Mouse (Mus musculus) CH12.LX (cell line): ENCODE results near the gene Mcpt1. TPM values are rescaled to one million over a fixed set of nuclear protein-coding genes. Genes with fewer than 3 reads are reported as not detected.
A peak's percentile ranks its signal among the peaks of the same experiment; 100 is the strongest.
"Not testable (repeated sequence)": the region's sequence is repeated elsewhere in the genome, so short reads cannot be mapped to it uniquely, and the experiment has no call there.

Source experiments
- DNase-seq: peaks from one replicate; pipeline ENCODE4 v3.0.0-alpha.2; 2013; ENCODE audit errors: extremely low read depth
- H3K27ac ChIP-seq: 2 replicates; pipeline ENCODE4 v1.5.1; 2012; ENCODE audit warnings: low read depth, mild to moderate bottlenecking, control low read depth, moderate library complexity; ENCODE audit not compliant: insufficient read depth
- H3K27me3 ChIP-seq: replicated peaks from 2 replicates; pipeline ENCODE3; 2012; ENCODE audit warnings: inconsistent platforms
- H3K36me3 ChIP-seq, 2 experiments: replicated peaks in 1 of 2; 2 replicates each; pipeline versions ENCODE3 to v1.6.1; 2012; ENCODE audit warnings: inconsistent platforms in 1 of 2, low read length in 1 of 2, mild to moderate bottlenecking in 1 of 2, mixed read lengths in 1 of 2, moderate library complexity in 1 of 2; ENCODE audit not compliant: control insufficient read depth in 1 of 2, insufficient read depth in 1 of 2
- H3K4me1 ChIP-seq, 2 experiments: 2 replicates each; pipeline ENCODE4 v1.6.1; 2012; ENCODE audit warnings: inconsistent platforms in 1 of 2, moderate library complexity in 1 of 2; ENCODE audit not compliant: insufficient read depth in 2 of 2, control insufficient read depth in 1 of 2
- H3K4me2 ChIP-seq: 2 replicates; pipeline ENCODE4 v1.6.1; 2012; ENCODE audit warnings: low read depth, mild to moderate bottlenecking, control low read depth; ENCODE audit not compliant: poor library complexity, insufficient read depth, severe bottlenecking
- H3K4me3 ChIP-seq, 3 experiments: fragments of 150-350 bp in 1 of 3; sonication (generic) in 1 of 3; replicated peaks in 1 of 3; 2 replicates each; pipeline versions ENCODE3 to v1.5.1; 2011 to 2012; ENCODE audit warnings: low read depth in 2 of 3, low read length in 2 of 3, mild to moderate bottlenecking in 2 of 3, moderate library complexity in 2 of 3, control low read depth in 1 of 3, improper control_type of control experiment in 1 of 3, inconsistent platforms in 1 of 3, mixed read lengths in 1 of 3; ENCODE audit not compliant: poor library complexity in 1 of 3
- H3K79me2 ChIP-seq: replicated peaks from 2 replicates; pipeline ENCODE4 v1.6.1; 2012; ENCODE audit warnings: mild to moderate bottlenecking, moderate library complexity; ENCODE audit not compliant: control insufficient read depth, poor library complexity, insufficient read depth, severe bottlenecking; ENCODE audit errors: extremely low read depth
- H3K9ac ChIP-seq: 2 replicates; pipeline ENCODE4 v1.6.1; 2012; ENCODE audit warnings: low read depth, mild to moderate bottlenecking, control low read depth, moderate library complexity; ENCODE audit not compliant: insufficient read depth
- H3K9me3 ChIP-seq: replicated peaks from 2 replicates; pipeline ENCODE3; 2012; ENCODE audit warnings: low read length, inconsistent platforms, mixed read lengths
- CTCF ChIP-seq, 2 experiments: IDR thresholded peaks in 1 of 2; conservative IDR thresholded peaks in 1 of 2; 2 replicates each; pipeline ENCODE4 v1.5.1; 2011 to 2012; ENCODE audit warnings: low read depth in 2 of 2, low read length in 2 of 2, improper control_type of control experiment in 1 of 2, inconsistent platforms in 1 of 2, mild to moderate bottlenecking in 1 of 2, moderate library complexity in 1 of 2
- E2F4 ChIP-seq: IDR thresholded peaks from 2 replicates; pipeline ENCODE4 v1.6.1; 2011; ENCODE audit warnings: low read depth, low read length, improper control_type of control experiment; ENCODE audit not compliant: insufficient replicate concordance
- MYC ChIP-seq: IDR thresholded peaks from 2 replicates; pipeline ENCODE4 v1.6.1; 2011; ENCODE audit warnings: low read depth, mild to moderate bottlenecking, improper control_type of control experiment, low read length
- SIN3A ChIP-seq: IDR thresholded peaks from 2 replicates; pipeline ENCODE4 v1.6.1; 2012; ENCODE audit warnings: low read length, improper control_type of control experiment, inconsistent platforms
- SMC3 ChIP-seq: IDR thresholded peaks from 2 replicates; pipeline ENCODE4 v1.6.1; 2011; ENCODE audit warnings: low read depth, low read length, improper control_type of control experiment
- dilution Hi-C: fragments of 300-500 bp; cut with MboI; formaldehyde crosslinking; loops from 2 replicates; pipeline ENCODE4 v1.14.3; 2020; ENCODE audit warnings: low sequenced_read_pairs; ENCODE audit not compliant: extremely low pct_unique_long_range_greater_than_20kb, extremely low pct_ligation_motif_present
- in situ Hi-C: fragments of 300-500 bp; cut with MboI; formaldehyde crosslinking; loops from 3 replicates; pipeline ENCODE4 v1.14.3; 2019; ENCODE audit warnings: low sequenced_read_pairs, low pct_ligation_motif_present, low pct_unique_long_range_greater_than_20kb, mixed read lengths
- polyA plus RNA-seq: library from polyadenylated mRNA; unstranded; fragments of >175 nt; gene quantifications from 2 replicates; pipeline ENCODE4 v1.2.1, GENCODE M21; 2012; ENCODE audit warnings: low read depth; ENCODE audit not compliant: insufficient read length
- total RNA-seq, 2 experiments: library from RNA; depleted of rRNA; stranded (reverse); fragments of 300-350 nt in 1 of 2; fragments of >200 nt in 1 of 2; gene quantifications; 2 replicates each; pipeline ENCODE4 v1.2.3; 2012 to 2014

The Mcpt1 gene
- total and polyA plus RNA-seq, 3 experiments = 0.17 to 1.0 (median 0.39) TPM

DNA sequence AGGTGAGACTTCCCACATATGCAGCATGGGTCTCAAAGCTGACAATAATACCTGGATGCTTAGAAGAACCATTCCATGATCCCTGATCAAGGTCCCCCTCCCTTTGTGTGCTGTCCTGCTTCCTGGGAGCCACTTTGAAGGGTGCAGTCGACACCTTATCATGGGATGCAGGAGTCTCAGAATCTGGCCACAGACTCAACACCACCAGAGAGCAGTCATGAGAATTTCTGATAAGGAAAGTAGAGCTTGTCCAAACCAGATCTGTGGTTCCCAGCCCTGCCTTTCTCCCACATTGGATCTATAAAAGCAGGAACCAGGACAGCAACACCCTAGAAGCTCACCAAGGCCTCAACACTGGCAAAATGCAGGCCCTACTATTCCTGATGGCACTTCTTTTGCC, 24.0 kb downstream of the Mcpt1 start, which contains the start of gene Mcpt2:
Gene Mcpt2 (plus strand): TSS at position 250 of the 400 bp plus-strand sequence.
- in situ Hi-C loops, H3K36me3 ChIP-seq, dilution Hi-C loops, H3K27me3 ChIP-seq, H3K4me3 ChIP-seq, H3K9ac ChIP-seq, H3K27ac ChIP-seq, H3K4me2 ChIP-seq, H3K79me2 ChIP-seq, DNase-seq, H3K9me3 ChIP-seq: not testable (repeated sequence)
- H3K4me1 ChIP-seq = peaks cover 6 to 25% of the 10 kb centered on the region in 2 experiments

DNA sequence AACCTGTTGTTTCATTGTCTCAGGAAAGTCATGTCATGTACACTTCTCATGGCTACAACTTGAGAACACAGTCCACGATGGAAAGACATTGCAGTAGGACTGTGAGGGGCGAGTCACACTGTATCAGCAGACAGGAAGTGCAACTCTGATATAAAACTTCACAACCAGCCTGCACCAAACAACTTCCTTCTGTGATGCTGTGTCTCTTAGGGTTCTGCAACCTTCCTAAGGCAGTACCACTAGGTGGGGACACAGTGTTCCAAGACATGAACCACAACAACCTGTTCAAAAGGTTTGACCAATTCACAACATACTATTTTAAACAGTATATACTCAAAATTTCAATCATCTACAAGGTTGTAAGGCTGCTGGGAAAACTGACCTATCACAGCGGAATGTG, 37.6 kb downstream of the Mcpt1 start:
- dilution Hi-C loops (no loop called here), in situ Hi-C loops (no loop called here)
- Histone ChIP-seq H3K27ac (no peak overlapping the region), H3K27me3 (peaks cover 2% of the 10 kb centered on the region), H3K36me3 (no peaks in the 10 kb centered on the region), H3K4me1 (peaks cover 5 to 10% of the 10 kb centered on the region in 2 experiments), H3K9me3 (no peaks in the 10 kb centered on the region), H3K9ac (no peak overlapping the region), H3K4me2 (no peak overlapping the region), H3K4me3 (no peak overlapping the region), H3K79me2 (no peaks in the 10 kb centered on the region)
- TF ChIP-seq SMC3 = no peak
- no peak for TF ChIP-seq MYC
- TF ChIP-seq CTCF (conservative IDR thresholded peaks at IDR 0.05 in 1 of 2, IDR thresholded peaks at IDR 0.05 in 1 of 2; ENCODE audit: low read depth in 2 of 2, low read length in 2 of 2) = peak in 1 of 2 experiments; percentile 8; a peak in 1 of 4 replicates
- TF ChIP-seq SIN3A = no peak
- no peak for DNase-seq

DNA sequence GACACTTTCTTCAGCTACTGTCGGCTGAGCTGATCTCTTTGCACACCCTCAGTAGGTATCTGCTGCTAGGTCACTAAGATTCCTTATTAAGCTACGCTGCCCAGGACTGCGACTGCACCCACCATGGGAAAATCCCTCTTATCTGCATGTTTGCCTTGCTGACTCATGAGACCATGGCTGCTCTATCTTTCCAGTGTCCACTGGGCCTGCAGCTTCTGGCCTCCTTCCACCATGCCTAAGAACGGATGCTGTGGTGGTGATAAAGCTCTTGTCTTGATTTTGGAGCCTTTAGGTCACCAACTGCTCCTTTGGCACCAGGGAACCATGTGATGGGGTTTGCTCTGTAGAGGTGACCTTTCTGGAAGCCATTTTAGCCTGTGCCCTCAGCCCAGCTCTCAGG, 40.0 kb downstream of the Mcpt1 start:
- Histone ChIP-seq H3K4me1 (peaks cover 5 to 10% of the 10 kb centered on the region in 2 experiments), H3K79me2 (no peaks in the 10 kb centered on the region), H3K27ac (no peak overlapping the region), H3K9ac (no peak overlapping the region), H3K27me3 (no peaks in the 10 kb centered on the region), H3K9me3 (no peaks in the 10 kb centered on the region), H3K36me3 (no peaks in the 10 kb centered on the region), H3K4me2 (no peak overlapping the region), H3K4me3 (no peak overlapping the region)
- no peak for TF ChIP-seq E2F4
- in situ Hi-C loops = no loop called here
- dilution Hi-C loops = no loop called here
- DNase-seq = no peak

DNA sequence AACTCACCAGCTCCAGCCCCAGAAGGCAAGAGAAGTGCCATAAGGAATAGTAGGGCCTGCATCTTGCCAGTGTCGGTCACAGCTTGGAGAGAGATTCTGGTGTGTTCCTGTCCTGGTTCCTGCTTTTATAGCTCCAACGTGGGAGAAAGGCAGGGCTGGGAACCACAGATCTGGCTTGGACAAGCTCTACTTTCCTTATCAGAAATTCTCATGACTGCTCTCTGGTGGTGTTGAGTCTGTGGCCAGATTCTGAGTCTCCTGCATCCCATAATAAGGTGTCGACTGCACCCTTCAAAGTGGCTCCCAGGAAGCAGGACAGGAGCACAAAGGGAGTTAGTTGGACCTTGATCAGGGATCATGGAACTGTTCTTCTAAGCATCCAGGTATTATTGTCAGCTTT, 44.4 kb downstream of the Mcpt1 start, which contains the start of gene Mcpt4:
Gene Mcpt4 (minus strand): TSS at position 101 of the 400 bp plus-strand sequence.
- H3K27me3 ChIP-seq, H3K36me3 ChIP-seq, H3K79me2 ChIP-seq, H3K9me3 ChIP-seq, H3K4me3 ChIP-seq, H3K4me1 ChIP-seq, DNase-seq, in situ Hi-C loops, H3K9ac ChIP-seq, H3K27ac ChIP-seq, H3K4me2 ChIP-seq, dilution Hi-C loops: not testable (repeated sequence)

Other genes with a start within 250 kb of the Mcpt1 start
Only the 20 nearest of the 21 such genes appear.
- gene Adcy4, start 233.9 kb upstream of the Mcpt1 start, total RNA-seq (2012; rRNA removed) = not detected in 2 replicates
- gene Adcy4, start 233.9 kb upstream of the Mcpt1 start, total RNA-seq (2014; rRNA removed) = not detected in 2 replicates
- gene Adcy4, start 233.9 kb upstream of the Mcpt1 start, polyA plus RNA-seq = not detected in 2 replicates
- 1.0 and 2.0 TPM in 2 replicates for gene Ripk3, start 229.1 kb upstream of the Mcpt1 start, total RNA-seq (2012; rRNA removed)
- gene Ripk3, start 229.1 kb upstream of the Mcpt1 start, total RNA-seq (2014; rRNA removed) = 0.15 and 0.80 TPM in 2 replicates
- 1.00 TPM in 1 of 2 replicates, not detected in the other for gene Ripk3, start 229.1 kb upstream of the Mcpt1 start, polyA plus RNA-seq
- not detected in 2 replicates for gene Nfatc4, start 194.8 kb upstream of the Mcpt1 start, total RNA-seq (2012; rRNA removed)
- not detected in 2 replicates for gene Nfatc4, start 194.8 kb upstream of the Mcpt1 start, total RNA-seq (2014; rRNA removed)
- not detected in 2 replicates for gene Nfatc4, start 194.8 kb upstream of the Mcpt1 start, polyA plus RNA-seq
- under 0.01 and 0.04 TPM in 2 replicates for gene Nynrin, start 164.0 kb upstream of the Mcpt1 start, total RNA-seq (2012; rRNA removed)
- gene Nynrin, start 164.0 kb upstream of the Mcpt1 start, total RNA-seq (2014; rRNA removed) = not detected in 2 replicates
- 0.04 and 0.10 TPM in 2 replicates for gene Nynrin, start 164.0 kb upstream of the Mcpt1 start, polyA plus RNA-seq
- gene Cbln3, start 133.6 kb upstream of the Mcpt1 start, total RNA-seq (2012; rRNA removed) = 0.08 and 0.17 TPM in 2 replicates
- gene Cbln3, start 133.6 kb upstream of the Mcpt1 start, total RNA-seq (2014; rRNA removed) = 0.14 and 0.26 TPM in 2 replicates
- gene Cbln3, start 133.6 kb upstream of the Mcpt1 start, polyA plus RNA-seq = 0.14 and 0.24 TPM in 2 replicates
- 32.8 and 50.6 TPM in 2 replicates for gene Khnyn, start 133.0 kb upstream of the Mcpt1 start, total RNA-seq (2012; rRNA removed)
- 31.1 and 35.8 TPM in 2 replicates for gene Khnyn, start 133.0 kb upstream of the Mcpt1 start, total RNA-seq (2014; rRNA removed)
- gene Khnyn, start 133.0 kb upstream of the Mcpt1 start, polyA plus RNA-seq = 29.8 and 31.8 TPM in 2 replicates
- 66.7 and 77.6 TPM in 2 replicates for gene Sdr39u1, start 117.7 kb upstream of the Mcpt1 start, total RNA-seq (2012; rRNA removed)
- 61.4 and 66.0 TPM in 2 replicates for gene Sdr39u1, start 117.7 kb upstream of the Mcpt1 start, total RNA-seq (2014; rRNA removed)
- gene Sdr39u1, start 117.7 kb upstream of the Mcpt1 start, polyA plus RNA-seq = 73.2 and 90.8 TPM in 2 replicates
- gene Cma1, start 73.3 kb upstream of the Mcpt1 start, total RNA-seq (2012; rRNA removed) = not detected in 2 replicates
- not detected in 2 replicates for gene Cma1, start 73.3 kb upstream of the Mcpt1 start, total RNA-seq (2014; rRNA removed)
- not detected in 2 replicates for gene Cma1, start 73.3 kb upstream of the Mcpt1 start, polyA plus RNA-seq
- not detected in 2 replicates for gene Cma2, start 67.0 kb upstream of the Mcpt1 start, total RNA-seq (2012; rRNA removed)
- not detected in 2 replicates for gene Cma2, start 67.0 kb upstream of the Mcpt1 start, total RNA-seq (2014; rRNA removed)
- gene Cma2, start 67.0 kb upstream of the Mcpt1 start, polyA plus RNA-seq = not detected in 2 replicates
- 0.17 and 0.25 TPM in 2 replicates for gene Mcpt9, start 12.5 kb downstream of the Mcpt1 start, total RNA-seq (2012; rRNA removed)
- 0.22 and 0.28 TPM in 2 replicates for gene Mcpt9, start 12.5 kb downstream of the Mcpt1 start, total RNA-seq (2014; rRNA removed)
- 0.29 TPM in 1 of 2 replicates, not detected in the other for gene Mcpt9, start 12.5 kb downstream of the Mcpt1 start, polyA plus RNA-seq
- 0.13 TPM in 1 of 2 replicates, not detected in the other for gene Mcpt2, start 24.1 kb downstream of the Mcpt1 start, total RNA-seq (2012; rRNA removed)
- not detected in 2 replicates for gene Mcpt2, start 24.1 kb downstream of the Mcpt1 start, total RNA-seq (2014; rRNA removed)
- not detected in 2 replicates for gene Mcpt2, start 24.1 kb downstream of the Mcpt1 start, polyA plus RNA-seq
- gene Mcpt4, start 44.3 kb downstream of the Mcpt1 start, total RNA-seq (2012; rRNA removed) = not detected in 2 replicates
- not detected in 2 replicates for gene Mcpt4, start 44.3 kb downstream of the Mcpt1 start, total RNA-seq (2014; rRNA removed)
- not detected in 2 replicates for gene Mcpt4, start 44.3 kb downstream of the Mcpt1 start, polyA plus RNA-seq
- not detected in 2 replicates for gene Mcpt8, start 67.3 kb downstream of the Mcpt1 start, total RNA-seq (2012; rRNA removed)
- gene Mcpt8, start 67.3 kb downstream of the Mcpt1 start, total RNA-seq (2014; rRNA removed) = not detected in 2 replicates
- gene Mcpt8, start 67.3 kb downstream of the Mcpt1 start, polyA plus RNA-seq = not detected in 2 replicates
- gene Ctsg, start 84.6 kb downstream of the Mcpt1 start, total RNA-seq (2012; rRNA removed) = not detected in 2 replicates
- not detected in 2 replicates for gene Ctsg, start 84.6 kb downstream of the Mcpt1 start, total RNA-seq (2014; rRNA removed)
- gene Ctsg, start 84.6 kb downstream of the Mcpt1 start, polyA plus RNA-seq = not detected in 2 replicates
- not detected in 2 replicates for gene Gzme, start 102.7 kb downstream of the Mcpt1 start, total RNA-seq (2012; rRNA removed)
- not detected in 2 replicates for gene Gzme, start 102.7 kb downstream of the Mcpt1 start, total RNA-seq (2014; rRNA removed)
- gene Gzme, start 102.7 kb downstream of the Mcpt1 start, polyA plus RNA-seq = not detected in 2 replicates
- gene Gzmd, start 114.6 kb downstream of the Mcpt1 start, total RNA-seq (2012; rRNA removed) = not detected in 2 replicates
- gene Gzmd, start 114.6 kb downstream of the Mcpt1 start, total RNA-seq (2014; rRNA removed) = not detected in 2 replicates
- not detected in 2 replicates for gene Gzmd, start 114.6 kb downstream of the Mcpt1 start, polyA plus RNA-seq
- gene Gzmg, start 141.6 kb downstream of the Mcpt1 start, total RNA-seq (2012; rRNA removed) = not detected in 2 replicates
- not detected in 2 replicates for gene Gzmg, start 141.6 kb downstream of the Mcpt1 start, total RNA-seq (2014; rRNA removed)
- gene Gzmg, start 141.6 kb downstream of the Mcpt1 start, polyA plus RNA-seq = not detected in 2 replicates
- not detected in 2 replicates for gene Gzmn, start 156.6 kb downstream of the Mcpt1 start, total RNA-seq (2012; rRNA removed)
- not detected in 2 replicates for gene Gzmn, start 156.6 kb downstream of the Mcpt1 start, total RNA-seq (2014; rRNA removed)
- not detected in 2 replicates for gene Gzmn, start 156.6 kb downstream of the Mcpt1 start, polyA plus RNA-seq
- not detected in 2 replicates for gene Gzmf, start 193.4 kb downstream of the Mcpt1 start, total RNA-seq (2012; rRNA removed)
- gene Gzmf, start 193.4 kb downstream of the Mcpt1 start, total RNA-seq (2014; rRNA removed) = not detected in 2 replicates
- gene Gzmf, start 193.4 kb downstream of the Mcpt1 start, polyA plus RNA-seq = not detected in 2 replicates
- not detected in 2 replicates for gene Gzmc, start 216.7 kb downstream of the Mcpt1 start, total RNA-seq (2012; rRNA removed)
- not detected in 2 replicates for gene Gzmc, start 216.7 kb downstream of the Mcpt1 start, total RNA-seq (2014; rRNA removed)
- not detected in 2 replicates for gene Gzmc, start 216.7 kb downstream of the Mcpt1 start, polyA plus RNA-seq